Mouse (Mus musculus) erythroblast, embryonic 14.5 days (primary cell): Measurements from ENCODE around the gene Gm49337.

Experiments used
- GATA1 ChIP-seq: IDR thresholded peaks from 2 replicates; pipeline ENCODE4 v1.6.1; 2012; ENCODE audit warnings: low read length, inconsistent platforms, mixed read lengths
- TAL1 ChIP-seq: IDR thresholded peaks from 3 replicates; pipeline ENCODE4 v1.6.1; 2012; ENCODE audit warnings: low read length, inconsistent platforms, mixed read lengths

DNA sequence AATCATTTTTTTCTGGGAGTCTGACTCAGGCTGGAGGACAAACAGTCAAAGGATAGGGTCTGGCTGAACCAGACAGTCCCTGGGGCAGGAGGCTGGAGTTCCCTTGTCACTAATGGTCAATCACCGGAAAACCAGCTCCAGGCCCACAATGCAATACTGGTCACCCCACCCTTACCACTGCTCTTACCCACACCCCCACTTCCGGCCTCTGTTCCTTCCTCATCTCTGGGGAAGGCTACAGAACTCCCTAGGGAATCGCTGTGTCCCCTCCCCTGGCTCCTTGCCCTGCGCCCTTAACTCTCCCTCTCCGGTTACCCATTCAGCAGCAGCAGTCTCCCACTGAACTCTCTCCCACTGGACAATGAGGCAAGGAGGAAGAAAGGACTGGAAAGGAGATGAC, 4.0 kb downstream of the Gm49337 start:
- TF ChIP-seq GATA1 (no peak), TAL1 (no peak)
